Mouse (Mus musculus): ENCODE measurements around the gene Padi4. TPM values are rescaled to one million over a fixed set of nuclear protein-coding genes. Genes with fewer than 3 reads are reported as not detected.
A peak's percentile ranks its signal among the peaks of the same experiment; 100 is the strongest.

Padi4 gene
- polyA plus RNA-seq, 1 experiment, result 0.02 TPM

GRCm38 (mm10) chr4:140731654-140732053 is 42.4 kb downstream of the Padi4 start:
- Histone ChIP-seq H3K79me3 (ENCODE audit: low read depth) (no peaks in the 10 kb centered on the region), H3K79me2 (ENCODE audit: control insufficient read depth, insufficient read depth) (no peaks in the 10 kb centered on the region), H3ac (ENCODE audit: control insufficient read depth, insufficient read length, low read depth) (no peak overlapping the region), H3K36me3 (ENCODE audit: control insufficient read depth, insufficient read depth) (no peaks in the 10 kb centered on the region), H3K4me3 (ENCODE audit: insufficient read depth, poor library complexity, severe bottlenecking) (no peak overlapping the region), H3K27me3 (ENCODE audit: control insufficient read depth, insufficient read depth, insufficient read length) (peaks cover 9% of the 10 kb centered on the region)
- TF ChIP-seq USF1 (IDR thresholded peaks at IDR 0.05; ENCODE audit: low read depth) (no peak), MYOD1 (IDR thresholded peaks at IDR 0.05; ENCODE audit: control insufficient read depth, insufficient read length, low read depth) (no peak), CTCF (IDR thresholded peaks at IDR 0.05; ENCODE audit: control insufficient read depth, insufficient read depth, insufficient read length) (no peak), FOSL1 (IDR thresholded peaks at IDR 0.05; ENCODE audit: insufficient read depth, low read length, poor library complexity, severe bottlenecking) (no peak), MYOG (IDR thresholded peaks at IDR 0.05; ENCODE audit: control insufficient read depth, extremely low read depth, insufficient read length) (no peak), MAX (IDR thresholded peaks at IDR 0.05) (no peak), CEBPB (IDR thresholded peaks at IDR 0.05; ENCODE audit: low read depth) (no peak)

- Histone ChIP-seq H3K36me3 (ENCODE audit: control insufficient read depth, insufficient read depth) (peaks cover 32% of the 10 kb centered on the region), H3ac (ENCODE audit: control insufficient read depth, insufficient read length, low read depth) (no peak overlapping the region), H3K79me2 (ENCODE audit: control insufficient read depth, insufficient read depth) (no peaks in the 10 kb centered on the region), H3K27me3 (ENCODE audit: control insufficient read depth, insufficient read depth, insufficient read length) (no peaks in the 10 kb centered on the region), H3K4me3 (ENCODE audit: insufficient read depth, poor library complexity, severe bottlenecking) (no peak overlapping the region), H3K79me3 (ENCODE audit: low read depth) (no peaks in the 10 kb centered on the region)
- TF ChIP-seq MYOG (IDR thresholded peaks at IDR 0.05; ENCODE audit: control insufficient read depth, extremely low read depth, insufficient read length), result no peak
- no peak for TF ChIP-seq CTCF (IDR thresholded peaks at IDR 0.05; ENCODE audit: control insufficient read depth, insufficient read depth, insufficient read length)
- TF ChIP-seq CEBPB (IDR thresholded peaks at IDR 0.05; ENCODE audit: low read depth), result no peak
- no peak for TF ChIP-seq FOSL1 (IDR thresholded peaks at IDR 0.05; ENCODE audit: insufficient read depth, low read length, poor library complexity, severe bottlenecking)
- TF ChIP-seq MAX (IDR thresholded peaks at IDR 0.05), result no peak
- TF ChIP-seq MYOD1 (IDR thresholded peaks at IDR 0.05; ENCODE audit: control insufficient read depth, insufficient read length, low read depth), result no peak
- TF ChIP-seq USF1 (IDR thresholded peaks at IDR 0.05; ENCODE audit: low read depth), result no peak
Observed at GRCm38 (mm10) chr4:140726907-140727306, 47.1 kb downstream of the Padi4 start.

GRCm38 (mm10) chr4:140724739-140725138 is 49.3 kb downstream of the Padi4 start:
- Histone ChIP-seq H3K79me3 (ENCODE audit: low read depth) (no peaks in the 10 kb centered on the region), H3ac (ENCODE audit: control insufficient read depth, insufficient read length, low read depth) (no peak overlapping the region), H3K79me2 (ENCODE audit: control insufficient read depth, insufficient read depth) (no peaks in the 10 kb centered on the region), H3K36me3 (ENCODE audit: control insufficient read depth, insufficient read depth) (peaks cover 53% of the 10 kb centered on the region), H3K4me3 (ENCODE audit: insufficient read depth, poor library complexity, severe bottlenecking) (no peak overlapping the region), H3K27me3 (ENCODE audit: control insufficient read depth, insufficient read depth, insufficient read length) (no peaks in the 10 kb centered on the region)
- no peak for TF ChIP-seq MYOG (IDR thresholded peaks at IDR 0.05; ENCODE audit: control insufficient read depth, extremely low read depth, insufficient read length)
- TF ChIP-seq USF1 (IDR thresholded peaks at IDR 0.05; ENCODE audit: low read depth), result no peak

GRCm38 (mm10) chr4:140723801-140724200 is 50.2 kb downstream of the Padi4 start:
- Histone ChIP-seq H3K27me3 (ENCODE audit: control insufficient read depth, insufficient read depth, insufficient read length) (no peaks in the 10 kb centered on the region), H3ac (ENCODE audit: control insufficient read depth, insufficient read length, low read depth) (no peak overlapping the region), H3K4me3 (ENCODE audit: insufficient read depth, poor library complexity, severe bottlenecking) (no peak overlapping the region), H3K79me3 (ENCODE audit: low read depth) (no peaks in the 10 kb centered on the region), H3K79me2 (ENCODE audit: control insufficient read depth, insufficient read depth) (peaks cover 4% of the 10 kb centered on the region), H3K36me3 (ENCODE audit: control insufficient read depth, insufficient read depth) (peaks cover 62% of the 10 kb centered on the region)
- TF ChIP-seq CEBPB (IDR thresholded peaks at IDR 0.05; ENCODE audit: low read depth) (no peak), CTCF (IDR thresholded peaks at IDR 0.05; ENCODE audit: control insufficient read depth, insufficient read depth, insufficient read length) (peak; percentile 30)

GRCm38 (mm10) chr4:140723192-140723591 is 50.8 kb downstream of the Padi4 start:
- Histone ChIP-seq H3K36me3 (ENCODE audit: control insufficient read depth, insufficient read depth) (peaks cover 68% of the 10 kb centered on the region), H3K27me3 (ENCODE audit: control insufficient read depth, insufficient read depth, insufficient read length) (no peaks in the 10 kb centered on the region), H3K4me3 (ENCODE audit: insufficient read depth, poor library complexity, severe bottlenecking) (no peak overlapping the region), H3ac (ENCODE audit: control insufficient read depth, insufficient read length, low read depth) (no peak overlapping the region), H3K79me2 (ENCODE audit: control insufficient read depth, insufficient read depth) (peaks cover 4% of the 10 kb centered on the region), H3K79me3 (ENCODE audit: low read depth) (peaks cover 2% of the 10 kb centered on the region)
- TF ChIP-seq USF1 (IDR thresholded peaks at IDR 0.05; ENCODE audit: low read depth) (no peak), MAX (IDR thresholded peaks at IDR 0.05) (no peak), MYOG (IDR thresholded peaks at IDR 0.05; ENCODE audit: control insufficient read depth, extremely low read depth, insufficient read length) (no peak), CEBPB (IDR thresholded peaks at IDR 0.05; ENCODE audit: low read depth) (no peak), MYOD1 (IDR thresholded peaks at IDR 0.05; ENCODE audit: control insufficient read depth, insufficient read length, low read depth) (no peak), FOSL1 (IDR thresholded peaks at IDR 0.05; ENCODE audit: insufficient read depth, low read length, poor library complexity, severe bottlenecking) (no peak), CTCF (IDR thresholded peaks at IDR 0.05; ENCODE audit: control insufficient read depth, insufficient read depth, insufficient read length) (no peak)

- Histone ChIP-seq H3ac (ENCODE audit: control insufficient read depth, insufficient read length, low read depth) (no peak overlapping the region), H3K79me2 (ENCODE audit: control insufficient read depth, insufficient read depth) (peaks cover 4% of the 10 kb centered on the region), H3K79me3 (ENCODE audit: low read depth) (peaks cover 2% of the 10 kb centered on the region), H3K36me3 (ENCODE audit: control insufficient read depth, insufficient read depth) (peaks cover 73% of the 10 kb centered on the region), H3K27me3 (ENCODE audit: control insufficient read depth, insufficient read depth, insufficient read length) (no peaks in the 10 kb centered on the region), H3K4me3 (ENCODE audit: insufficient read depth, poor library complexity, severe bottlenecking) (no peak overlapping the region)
- TF ChIP-seq FOSL1 (IDR thresholded peaks at IDR 0.05; ENCODE audit: insufficient read depth, low read length, poor library complexity, severe bottlenecking) (no peak), MYOD1 (IDR thresholded peaks at IDR 0.05; ENCODE audit: control insufficient read depth, insufficient read length, low read depth) (no peak), USF1 (IDR thresholded peaks at IDR 0.05; ENCODE audit: low read depth) (no peak)
Observed at GRCm38 (mm10) chr4:140722710-140723109, 51.3 kb downstream of the Padi4 start.
